Mouse (Mus musculus) E14TG2a.4 (cell line): ENCODE results near the gene Hivep2.

ENCODE experiments used
- CTCF ChIP-seq: conservative IDR thresholded peaks from 2 replicates; pipeline ENCODE4 v1.5.1; 2014; ENCODE audit warnings: low read length
- POU5F1 ChIP-seq: IDR thresholded peaks from 2 replicates; pipeline ENCODE4 v1.6.1; 2014; ENCODE audit warnings: low read length, borderline replicate concordance

- TF ChIP-seq CTCF (no peak), POU5F1 (no peak)
Observed at GRCm38 (mm10) chr10:14072504-14072903, 106.6 kb downstream of the Hivep2 start.
